19 mouse cellular contexts compared by ENCODE assay signal in genomic region chr15:78082841-78083572, GRCm38 (mm10). TPM values are rescaled to one million over a fixed set of nuclear protein-coding genes. Genes with fewer than 3 reads are reported as not detected.
DNase-seq lines count a peak whose midpoint lies in the region; ATAC-seq lines count a peak whose summit lies in the region.
"Had no signal": no experiment of that assay in that cellular context is flagged by ENCODE, and none has a peak within 500 bp of the region (broad histone marks: within the 10 kb centered on the region; RNA-seq: fewer than 3 reads in every experiment).

No protein-coding gene starts in this region.

- no peak overlapping the region for H3K9ac ChIP-seq in hindbrain, embryonic 13.5 days
- H3K9ac ChIP-seq: embryonic facial prominence, embryonic 15.5 days; heart, embryonic 13.5 days; limb, embryonic 15.5 days had no signal

- 24% methylated on average over 13 of the region's 13 CpGs for WGBS in hindbrain, embryonic 13.5 days

- ATAC-seq in cerebellum, adult (ENCODE audit: insufficient number of reproducible peaks, low FRiP score, low TSS enrichment): no peak
- ATAC-seq in hindbrain, embryonic 13.5 days (ENCODE audit: low FRiP score): no peak
- ATAC-seq: forebrain, embryonic 14.5 days had no signal

- H3K27ac ChIP-seq in hindbrain, embryonic 13.5 days: peak overlapping the region; percentile 20
- H3K27ac ChIP-seq: embryonic facial prominence, embryonic 15.5 days; heart, embryonic 13.5 days; layer of hippocampus, adult 2 months; limb, embryonic 15.5 days; macrophage had no signal

- no peaks in the 10 kb centered on the region for H3K9me3 ChIP-seq in hindbrain, embryonic 13.5 days
- H3K9me3 ChIP-seq: embryonic facial prominence, embryonic 15.5 days; heart, embryonic 13.5 days; limb, embryonic 15.5 days had no signal

- DNase-seq in cerebellum, adult 11 months: peak; percentile 49
- DNase-seq in Muller cell, postnatal 12 days (ENCODE audit: inconsistent ontology term): peak; percentile 21
- peak; percentile 78 to 80 for DNase-seq in cerebellum, postnatal 14 days
- no peak for DNase-seq in spleen, adult 12 weeks (ENCODE audit: low spot score)
- no peak for DNase-seq in gastrocnemius, postnatal 14 days
- DNase-seq in urinary bladder, postnatal 4 days (ENCODE audit: low spot score in 2 of 2): no peak
- DNase-seq: adrenal gland, adult 8-10 months; kidney, adult 9 months; lung, adult 2 months had no signal

- peaks cover 33% of the 10 kb centered on the region for H3K4me1 ChIP-seq in hindbrain, embryonic 13.5 days (replicated peaks)
- H3K4me1 ChIP-seq: embryonic facial prominence, embryonic 15.5 days; heart, embryonic 13.5 days; limb, embryonic 15.5 days had no signal

- intact Hi-C loops in gastrocnemius, postnatal 14 days (cut with DNase I; ENCODE audit: low total_unique reads): no loop called here

- no peak overlapping the region for H3K4me2 ChIP-seq in hindbrain, embryonic 13.5 days
- H3K4me2 ChIP-seq: embryonic facial prominence, embryonic 15.5 days; heart, embryonic 13.5 days; limb, embryonic 15.5 days had no signal

- H3K4me3 ChIP-seq in hindbrain, embryonic 13.5 days: no peak overlapping the region
- H3K4me3 ChIP-seq: embryonic facial prominence, embryonic 15.5 days; heart, embryonic 13.5 days; layer of hippocampus, adult 2 months; limb, embryonic 15.5 days had no signal

- H3K27me3 ChIP-seq in hindbrain, embryonic 13.5 days: no peaks in the 10 kb centered on the region
- H3K27me3 ChIP-seq: embryonic facial prominence, embryonic 15.5 days; limb, embryonic 15.5 days had no signal

- no peaks in the 10 kb centered on the region for H3K36me3 ChIP-seq in hindbrain, embryonic 13.5 days
- H3K36me3 ChIP-seq: embryonic facial prominence, embryonic 15.5 days; heart, embryonic 13.5 days; limb, embryonic 15.5 days had no signal

RNA-seq across cellular contexts. Expression of gene Cacng2, which starts 36.8 kb away (rescaled TPM):
- polyA plus RNA-seq in hindbrain, embryonic 13.5 days (2015; fragmentation: Nextera tagmentation; extraction: Ambion mirVana): 10.5 and 10.7 TPM in 2 replicates
- total RNA-seq in gastrocnemius, postnatal 14 days (2021): not detected
- total RNA-seq: CH12.LX; gastrocnemius, adult 8-10 months had no signal
- polyA plus RNA-seq: heart, embryonic 13.5 days; lung, adult 2 months; macrophage had no signal

Comparison
In these comparisons a context has a peak if more than half of its experiments do, and no peak if none do; other contexts are left out.
1. DNase-seq: peak in cerebellum, adult 11 months (single experiment), Muller cell, postnatal 12 days (single experiment) and cerebellum, postnatal 14 days (2 of 2); none in spleen, adult 12 weeks (single experiment), gastrocnemius, postnatal 14 days (single experiment) and urinary bladder, postnatal 4 days (0 of 2).